Mouse (Mus musculus) limb, embryonic 10.5 days (tissue): ENCODE data around the gene Ak9. TPM values are rescaled to one million over a fixed set of nuclear protein-coding genes. Genes with fewer than 3 reads are reported as not detected.

Experiments used
- DNase-seq: peaks from one replicate; pipeline ENCODE4 v3.0.0-alpha.2; 2017; ENCODE audit warnings: low spot score
- H3K27ac ChIP-seq: fragments of 300-500 bp; sonication (generic); 2 replicates; pipeline ENCODE4 v1.5.1; 2016; ENCODE audit warnings: mild to moderate bottlenecking
- H3K27me3 ChIP-seq: fragments of 300-500 bp; sonication (generic); 2 replicates; pipeline ENCODE4 v1.6.1; 2016; ENCODE audit warnings: low read depth, mild to moderate bottlenecking; ENCODE audit not compliant: poor library complexity, severe bottlenecking
- H3K36me3 ChIP-seq: fragments of 300-500 bp; sonication (generic); 2 replicates; pipeline ENCODE4 v1.6.1; 2016; ENCODE audit warnings: mild to moderate bottlenecking, moderate library complexity
- H3K4me1 ChIP-seq: fragments of 300-500 bp; sonication (generic); 2 replicates; pipeline ENCODE4 v1.6.1; 2016
- H3K4me3 ChIP-seq: fragments of 300-500 bp; sonication (generic); 2 replicates; pipeline ENCODE4 v1.5.1; 2016; ENCODE audit warnings: mild to moderate bottlenecking, moderate library complexity
- H3K9me3 ChIP-seq: fragments of 300-500 bp; sonication (generic); replicated peaks from 2 replicates; pipeline ENCODE4 v1.6.1; 2016; ENCODE audit warnings: mild to moderate bottlenecking
- WGBS: fragments of 180-500 bp; shearing (Covaris S2); methylation state at CpG from one replicate; pipeline ENCODE4 v1.1.7; 2016; 5-methylcytosine and 5-hydroxymethylcytosine counted together
- polyA plus RNA-seq: library from polyadenylated mRNA; unstranded; fragments of >200 nt; fragmentation: Nextera tagmentation; extraction: Ambion mirVana; gene quantifications from 2 replicates; pipeline ENCODE4 v1.2.1, GENCODE M21; 2016

The Ak9 gene
- polyA plus RNA-seq, 1 experiment from 2014 or later: not detected

GRCm38 (mm10) chr10:41288771-41289415 lies 14.9 kb upstream of the Ak9 start:
- Histone ChIP-seq H3K9me3 (no peaks in the 10 kb centered on the region), H3K36me3 (0 out of 2 replicates have a peak, but pooled peaks cover 3% of the 10 kb centered on the region), H3K27me3 (no peaks in the 10 kb centered on the region), H3K4me3 (no peak overlapping the region), H3K27ac (peak overlapping the region; percentile 81), H3K4me1 (peaks cover 24% of the 10 kb centered on the region)
- WGBS: 39% methylated on average over 16 of the region's 16 CpGs
- DNase-seq: peak; percentile 94

DNA sequence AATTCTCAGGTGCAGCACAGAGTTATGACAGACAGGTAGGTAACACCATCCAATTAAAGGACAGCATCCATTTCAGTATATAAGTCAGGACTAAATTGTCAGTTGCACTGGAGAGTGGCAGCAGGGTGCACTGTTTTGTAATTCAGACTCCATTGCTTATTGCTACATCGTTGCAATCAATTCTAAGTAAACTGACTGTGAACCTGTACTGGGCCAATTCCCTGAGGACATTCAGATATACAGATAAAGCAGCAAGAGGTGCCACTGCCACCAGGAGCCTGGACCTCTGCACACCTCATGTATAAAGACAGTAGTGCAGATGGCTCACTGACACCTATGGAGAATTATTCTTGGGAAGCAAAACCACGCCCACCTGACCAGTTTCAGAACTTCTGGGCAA lies 12.8 kb upstream of the Ak9 start:
- Histone ChIP-seq H3K9me3 (no peaks in the 10 kb centered on the region), H3K4me1 (peaks cover 38% of the 10 kb centered on the region), H3K27ac (no peak overlapping the region), H3K36me3 (no peaks in the 10 kb centered on the region), H3K4me3 (no peak overlapping the region), H3K27me3 (no peaks in the 10 kb centered on the region)
- DNase-seq: no peak
- 95% methylated on average over 2 of the region's 2 CpGs for WGBS

- H3K36me3 ChIP-seq: no peaks in the 10 kb centered on the region
- peaks cover 38% of the 10 kb centered on the region for H3K4me1 ChIP-seq
- H3K27me3 ChIP-seq: no peaks in the 10 kb centered on the region
- DNase-seq: peak; percentile 85
- H3K27ac ChIP-seq: peak overlapping the region; percentile 83
- WGBS: 2% methylated on average over 7 of the region's 7 CpGs
- H3K4me3 ChIP-seq: peak overlapping the region; percentile 29
- H3K9me3 ChIP-seq: no peaks in the 10 kb centered on the region
These were observed 10.8 kb upstream of the Ak9 start for GRCm38 (mm10) chr10:41293019-41293418.

GRCm38 (mm10) chr10:41294734-41295133 lies 9.0 kb upstream of the Ak9 start:
- Histone ChIP-seq H3K36me3 (no peaks in the 10 kb centered on the region), H3K27ac (no peak overlapping the region), H3K9me3 (no peaks in the 10 kb centered on the region), H3K27me3 (no peaks in the 10 kb centered on the region), H3K4me1 (peaks cover 33% of the 10 kb centered on the region), H3K4me3 (no peak overlapping the region)
- DNase-seq: no peak
- WGBS: 62% methylated on average over 11 of the region's 11 CpGs

GRCm38 (mm10) chr10:41295145-41295544 lies 8.6 kb upstream of the Ak9 start:
- no peak for DNase-seq
- Histone ChIP-seq H3K27ac (no peak overlapping the region), H3K4me1 (peaks cover 33% of the 10 kb centered on the region), H3K27me3 (no peaks in the 10 kb centered on the region), H3K4me3 (no peak overlapping the region), H3K9me3 (no peaks in the 10 kb centered on the region), H3K36me3 (no peaks in the 10 kb centered on the region)
- WGBS: 58% methylated on average over 7 of the region's 7 CpGs

DNA sequence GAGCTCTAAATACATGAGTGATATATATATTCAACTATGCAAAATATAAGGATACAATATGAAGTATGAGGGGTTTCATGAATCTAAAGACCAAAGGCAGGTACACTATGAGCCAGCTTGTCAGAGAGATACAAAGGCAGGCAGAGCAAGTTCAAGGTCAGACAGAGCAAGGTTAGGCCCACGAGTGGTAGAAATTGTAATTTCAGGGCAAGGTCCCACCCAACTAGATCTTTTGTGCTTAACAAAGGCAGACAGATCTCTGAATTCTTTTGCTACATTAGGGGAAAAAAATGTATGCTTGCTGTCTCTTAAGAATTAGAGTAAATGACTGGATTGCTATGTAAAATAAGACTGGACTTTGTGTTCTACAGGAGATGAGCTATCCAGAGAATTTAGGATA lies 3.6 kb upstream of the Ak9 start:
- 63% methylated on average over 1 of the region's 1 CpGs for WGBS
- no peaks in the 10 kb centered on the region for H3K27me3 ChIP-seq
- H3K36me3 ChIP-seq: no peaks in the 10 kb centered on the region
- H3K9me3 ChIP-seq: no peaks in the 10 kb centered on the region
- no peak for DNase-seq
- H3K4me1 ChIP-seq: peaks cover 6% of the 10 kb centered on the region
- no peak overlapping the region for H3K27ac ChIP-seq
- H3K4me3 ChIP-seq: no peak overlapping the region

DNA sequence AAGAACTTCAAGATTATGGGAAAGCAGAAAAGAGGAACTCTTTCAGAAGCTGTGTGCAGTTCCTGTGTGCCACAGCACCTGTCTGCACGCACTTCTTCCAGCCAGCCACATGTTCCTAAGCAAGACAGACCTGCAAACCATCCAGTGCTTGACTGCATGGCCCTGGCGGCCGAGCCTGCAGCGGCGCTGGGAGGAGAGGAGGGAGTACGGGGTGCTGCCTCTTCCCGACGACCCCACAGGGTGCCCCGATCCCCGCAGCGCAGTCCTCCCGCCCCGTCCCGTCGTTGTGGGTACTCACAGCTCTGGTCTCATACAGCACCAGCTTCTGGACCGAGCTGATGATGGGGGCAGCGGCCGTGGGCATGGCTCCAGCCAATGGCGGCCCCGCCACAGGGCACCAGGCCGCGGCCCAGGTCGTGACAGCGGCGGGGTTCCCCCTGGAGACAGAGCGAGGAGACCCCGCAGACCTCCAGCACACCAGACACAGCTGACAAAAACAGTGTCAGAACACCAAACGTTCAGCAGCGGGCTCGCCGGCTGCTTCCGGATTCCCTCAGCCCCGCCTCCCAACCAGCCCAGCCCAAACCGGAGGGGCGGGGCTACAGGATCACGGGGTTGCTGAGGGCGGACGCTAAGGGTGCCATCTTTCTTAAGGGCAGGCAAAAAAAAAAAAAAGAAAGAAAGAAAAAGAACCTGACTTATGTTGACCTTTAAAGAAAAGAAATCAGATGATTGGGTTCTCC lies 920 bp upstream of the Ak9 start, which contains the start of gene Fig4:
Gene Fig4 (minus strand): TSS at position 572 of the 743 bp plus-strand sequence.
- Histone ChIP-seq H3K4me1 (peaks cover 5% of the 10 kb centered on the region), H3K4me3 (peak within 1 kb of the TSS; percentile 83), H3K27ac (peak within 1 kb of the TSS; percentile 78), H3K9me3 (no peaks in the 10 kb centered on the region), H3K36me3 (no peaks in the 10 kb centered on the region), H3K27me3 (no peaks in the 10 kb centered on the region)
- DNase-seq: peak; percentile 91
- under 1% methylated on average over 38 of the region's 38 CpGs for WGBS

DNA sequence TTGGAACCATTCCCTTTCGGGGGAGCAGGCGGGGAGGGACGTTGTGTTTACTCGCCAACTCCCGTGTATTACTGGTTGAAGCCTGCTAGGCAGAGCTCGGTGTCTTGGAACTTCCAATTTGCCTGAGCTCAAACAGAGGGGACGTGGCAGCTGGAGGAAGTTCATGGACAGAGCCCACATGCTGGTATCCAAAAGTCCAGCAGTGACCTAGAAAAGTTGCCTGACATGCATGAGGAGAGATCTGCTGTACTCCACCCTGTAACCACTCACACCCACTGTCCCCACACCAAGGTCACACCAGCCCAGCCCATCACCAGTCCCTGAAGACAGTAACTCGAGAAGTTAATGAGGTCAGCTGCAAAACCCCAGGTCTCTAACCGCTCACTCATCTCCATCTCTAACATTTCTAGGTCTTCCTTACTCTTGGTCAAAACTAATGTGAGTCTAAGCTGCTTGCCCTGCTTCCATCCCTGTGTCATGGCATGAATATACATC lies 1.2 kb downstream of the Ak9 start:
- Histone ChIP-seq H3K4me3 (no peak overlapping the region), H3K27ac (no peak overlapping the region), H3K36me3 (no peaks in the 10 kb centered on the region), H3K4me1 (peaks cover 5% of the 10 kb centered on the region), H3K27me3 (no peaks in the 10 kb centered on the region), H3K9me3 (no peaks in the 10 kb centered on the region)
- no peak for DNase-seq
- WGBS: 70% methylated on average over 9 of the region's 9 CpGs

- no peak for DNase-seq
- Histone ChIP-seq H3K27ac (no peak overlapping the region), H3K27me3 (no peaks in the 10 kb centered on the region), H3K4me3 (no peak overlapping the region), H3K9me3 (no peaks in the 10 kb centered on the region), H3K4me1 (no peaks in the 10 kb centered on the region), H3K36me3 (no peaks in the 10 kb centered on the region)
- WGBS: 95% methylated on average over 4 of the region's 4 CpGs
These were observed 4.4 kb downstream of the Ak9 start for GRCm38 (mm10) chr10:41308205-41308604.

DNA sequence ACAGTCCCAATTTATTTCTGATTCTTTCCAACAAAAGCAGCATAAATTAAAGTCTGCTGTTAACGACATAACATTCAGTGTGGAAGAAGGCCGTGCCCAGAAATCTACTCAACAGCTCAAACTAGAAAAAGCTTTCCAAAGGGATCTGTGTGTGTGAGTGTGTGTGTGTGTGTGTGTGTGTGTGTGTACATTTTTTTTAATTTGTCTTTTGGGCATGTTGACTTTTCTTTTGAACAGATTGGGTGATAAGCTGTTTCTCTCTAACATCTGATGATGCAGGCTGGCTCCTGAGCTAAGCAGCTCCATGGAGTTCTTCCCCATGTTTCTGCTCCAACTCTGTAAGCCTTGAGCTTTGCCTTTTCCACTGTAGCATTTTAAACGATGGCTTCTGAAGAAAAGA lies 12.1 kb downstream of the Ak9 start:
- no peaks in the 10 kb centered on the region for H3K9me3 ChIP-seq
- no peaks in the 10 kb centered on the region for H3K36me3 ChIP-seq
- no peaks in the 10 kb centered on the region for H3K4me1 ChIP-seq
- H3K27ac ChIP-seq: no peak overlapping the region
- 89% methylated on average over 3 of the region's 3 CpGs for WGBS
- no peak overlapping the region for H3K4me3 ChIP-seq
- no peak for DNase-seq
- H3K27me3 ChIP-seq: no peaks in the 10 kb centered on the region

- Histone ChIP-seq H3K36me3 (no peaks in the 10 kb centered on the region), H3K9me3 (no peaks in the 10 kb centered on the region), H3K4me3 (no peak overlapping the region), H3K27ac (no peak overlapping the region), H3K4me1 (no peaks in the 10 kb centered on the region), H3K27me3 (no peaks in the 10 kb centered on the region)
- WGBS: 86% methylated on average over 2 of the region's 2 CpGs
- no peak for DNase-seq
These were observed 28.8 kb downstream of the Ak9 start for GRCm38 (mm10) chr10:41332533-41333043.

GRCm38 (mm10) chr10:41341346-41341745 lies 37.6 kb downstream of the Ak9 start:
- 90% methylated on average over 7 of the region's 7 CpGs for WGBS
- no peaks in the 10 kb centered on the region for H3K9me3 ChIP-seq
- H3K4me1 ChIP-seq: no peaks in the 10 kb centered on the region
- no peaks in the 10 kb centered on the region for H3K27me3 ChIP-seq
- DNase-seq: no peak
- no peak overlapping the region for H3K27ac ChIP-seq
- H3K36me3 ChIP-seq: no peaks in the 10 kb centered on the region
- no peak overlapping the region for H3K4me3 ChIP-seq

- WGBS: 84% methylated on average over 9 of the region's 9 CpGs
- no peak overlapping the region for H3K27ac ChIP-seq
- no peaks in the 10 kb centered on the region for H3K27me3 ChIP-seq
- no peak overlapping the region for H3K4me3 ChIP-seq
- no peak for DNase-seq
- no peaks in the 10 kb centered on the region for H3K36me3 ChIP-seq
- no peaks in the 10 kb centered on the region for H3K4me1 ChIP-seq
- H3K9me3 ChIP-seq: no peaks in the 10 kb centered on the region
These were observed 61.3 kb downstream of the Ak9 start for GRCm38 (mm10) chr10:41365086-41365485.
